Mouse (Mus musculus) intestine, embryonic 14.5 days (tissue): ENCODE data around the gene Med19. TPM values are rescaled to one million over a fixed set of nuclear protein-coding genes. Genes with fewer than 3 reads are reported as not detected.
"Not testable (repeated sequence)": the region's sequence is repeated elsewhere in the genome, so short reads cannot be mapped to it uniquely, and the experiment has no call there.

ENCODE experiments used
- ATAC-seq: fragments of 200-750 bp; cut with Nextera tagmentation; replicated peaks from 2 replicates; pipeline ENCODE4 v1.8.0; 2017; ENCODE audit warnings: low read depth, moderate number of reproducible peaks, moderate TSS enrichment, moderate library complexity; ENCODE audit not compliant: low FRiP score, low TSS enrichment
- DNase-seq: peaks from one replicate; pipeline ENCODE4 v3.0.0-alpha.2; 2018; ENCODE audit warnings: low spot score
- H3K27ac ChIP-seq: fragments of 300-500 bp; sonication (generic); 2 replicates; pipeline ENCODE4 v1.5.1; 2014; ENCODE audit warnings: low read depth, mild to moderate bottlenecking, control low read depth
- H3K27me3 ChIP-seq: fragments of 300-500 bp; sonication (generic); replicated peaks from 2 replicates; pipeline ENCODE4 v1.6.1; 2014; ENCODE audit warnings: low read length, control low read depth; ENCODE audit not compliant: control insufficient read depth, insufficient read depth
- H3K36me3 ChIP-seq: fragments of 300-500 bp; sonication (generic); 2 replicates; pipeline ENCODE4 v1.6.1; 2014; ENCODE audit warnings: low read length, control low read depth; ENCODE audit not compliant: control insufficient read depth, insufficient read depth
- H3K4me1 ChIP-seq: fragments of 300-500 bp; sonication (generic); replicated peaks from 2 replicates; pipeline ENCODE4 v1.6.1; 2014; ENCODE audit warnings: low read length, control low read depth, mixed read lengths; ENCODE audit not compliant: control insufficient read depth, insufficient read depth
- H3K4me2 ChIP-seq: fragments of 300-500 bp; sonication (generic); 2 replicates; pipeline ENCODE4 v1.6.1; 2014; ENCODE audit warnings: low read length
- H3K4me3 ChIP-seq: fragments of 300-500 bp; sonication (generic); 2 replicates; pipeline ENCODE4 v1.5.1; 2014; ENCODE audit warnings: low read depth, low read length, control low read depth, mixed read lengths
- H3K9ac ChIP-seq: fragments of 300-500 bp; sonication (generic); 2 replicates; pipeline ENCODE4 v1.6.1; 2014; ENCODE audit warnings: mild to moderate bottlenecking, low read length
- H3K9me3 ChIP-seq: fragments of 300-500 bp; sonication (generic); 2 replicates; pipeline ENCODE4 v1.6.1; 2016; ENCODE audit warnings: low read length, control low read depth; ENCODE audit not compliant: control insufficient read depth
- WGBS: fragments of 180-500 bp; shearing (Covaris S2); extraction: QIAGEN DNeasy Blood & Tissue Kit; methylation state at CpG from one replicate; pipeline ENCODE4 v1.1.7; 2014; 5-methylcytosine and 5-hydroxymethylcytosine counted together
- polyA plus RNA-seq: library from polyadenylated mRNA; unstranded; fragments of >200 nt; fragmentation: Nextera tagmentation; extraction: Ambion mirVana; gene quantifications from 2 replicates; pipeline ENCODE4 v1.2.1, GENCODE M21; 2014

The Med19 gene
- polyA plus RNA-seq, 1 experiment from 2014 or later: 39.5 TPM

DNA sequence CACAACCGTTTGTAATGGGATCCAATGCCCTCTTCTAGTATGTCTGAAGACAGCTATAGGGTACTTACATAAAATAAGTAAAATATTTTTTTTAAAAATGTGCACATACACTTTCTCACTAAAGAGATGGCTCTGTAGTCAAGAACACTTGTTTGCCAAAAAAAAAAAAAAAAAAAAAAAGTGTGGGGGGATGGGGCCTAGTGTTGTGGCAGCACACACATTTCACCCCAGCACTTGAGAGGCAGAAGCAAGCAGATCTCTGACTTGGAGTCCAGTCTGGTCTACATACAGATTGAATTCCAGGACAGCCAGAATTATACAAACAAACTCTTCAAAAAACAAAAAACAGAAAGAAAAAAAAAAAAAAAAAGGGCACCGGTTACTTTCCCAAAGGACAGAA is 42.5 kb downstream of the Med19 start:
- WGBS: 90% methylated on average over 2 of the region's 2 CpGs

DNA sequence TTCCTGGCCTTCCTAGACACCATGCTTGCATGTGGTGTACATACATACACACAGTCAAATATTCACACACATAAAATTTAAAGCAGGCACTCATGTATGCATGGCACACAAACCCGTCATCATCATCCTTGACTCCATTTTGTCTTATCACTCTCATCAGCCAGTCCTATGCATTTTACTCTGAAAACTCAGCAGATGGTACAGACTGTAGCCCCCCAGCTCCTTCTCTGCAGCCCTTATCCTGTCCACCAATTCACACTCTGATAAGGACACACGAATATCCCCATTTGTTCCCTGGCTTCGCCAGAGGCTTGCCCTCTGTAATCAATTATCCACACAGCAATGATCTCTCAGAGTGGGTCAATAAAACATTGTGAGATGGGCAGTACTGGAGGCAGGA is 43.0 kb downstream of the Med19 start:
- no peak for ATAC-seq
- no peaks in the 10 kb centered on the region for H3K9me3 ChIP-seq
- H3K4me2 ChIP-seq: no peak overlapping the region
- WGBS: 77% methylated on average over 3 of the region's 3 CpGs
- no peaks in the 10 kb centered on the region for H3K27me3 ChIP-seq
- H3K27ac ChIP-seq: no peak overlapping the region
- no peak for DNase-seq
- peaks cover 26% of the 10 kb centered on the region for H3K36me3 ChIP-seq
- H3K4me1 ChIP-seq: peaks cover 2% of the 10 kb centered on the region; the same call in 1 of the 2 replicates
- H3K4me3 ChIP-seq: no peak overlapping the region
- no peak overlapping the region for H3K9ac ChIP-seq

More for the DNA sequence above, 42.5 kb downstream of the Med19 start:
- H3K9me3 ChIP-seq: no peaks in the 10 kb centered on the region
- ATAC-seq (no peak), DNase-seq (no peak)
- H3K4me1 ChIP-seq: no peaks in the 10 kb centered on the region
- H3K27ac ChIP-seq: no peak overlapping the region
- H3K9ac ChIP-seq: no peak overlapping the region
- peaks cover 26% of the 10 kb centered on the region for H3K36me3 ChIP-seq
- no peaks in the 10 kb centered on the region for H3K27me3 ChIP-seq
- H3K4me3 ChIP-seq: no peak overlapping the region
- H3K4me2 ChIP-seq: no peak overlapping the region

DNA sequence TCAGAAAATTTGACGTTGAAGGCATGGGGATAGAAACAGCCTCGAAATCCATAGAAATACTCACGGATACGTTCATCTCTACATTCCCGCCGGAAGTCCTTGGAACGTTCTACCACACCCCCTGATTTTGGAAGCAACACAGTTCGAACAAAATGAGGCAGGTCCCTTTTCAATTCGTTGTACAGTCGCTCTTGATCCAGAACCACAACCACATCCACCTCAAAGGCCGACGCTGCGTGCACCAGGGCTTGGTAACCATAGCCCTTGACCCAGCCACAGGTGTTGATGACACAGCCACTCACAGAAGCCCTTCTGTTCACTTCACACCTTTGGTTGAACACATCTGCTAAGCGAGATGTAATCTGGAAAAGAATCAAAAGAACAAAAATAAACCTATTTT is 45.7 kb downstream of the Med19 start:
- DNase-seq: no peak
- no peak overlapping the region for H3K4me3 ChIP-seq
- H3K27me3 ChIP-seq: no peaks in the 10 kb centered on the region
- no peaks in the 10 kb centered on the region for H3K9me3 ChIP-seq
- no peak overlapping the region for H3K9ac ChIP-seq
- peaks cover 7% of the 10 kb centered on the region for H3K4me1 ChIP-seq
- no peak for ATAC-seq
- peaks cover 26% of the 10 kb centered on the region for H3K36me3 ChIP-seq
- H3K27ac ChIP-seq: no peak overlapping the region
- no peak overlapping the region for H3K4me2 ChIP-seq
- WGBS: 97% methylated on average over 14 of the region's 14 CpGs

DNA sequence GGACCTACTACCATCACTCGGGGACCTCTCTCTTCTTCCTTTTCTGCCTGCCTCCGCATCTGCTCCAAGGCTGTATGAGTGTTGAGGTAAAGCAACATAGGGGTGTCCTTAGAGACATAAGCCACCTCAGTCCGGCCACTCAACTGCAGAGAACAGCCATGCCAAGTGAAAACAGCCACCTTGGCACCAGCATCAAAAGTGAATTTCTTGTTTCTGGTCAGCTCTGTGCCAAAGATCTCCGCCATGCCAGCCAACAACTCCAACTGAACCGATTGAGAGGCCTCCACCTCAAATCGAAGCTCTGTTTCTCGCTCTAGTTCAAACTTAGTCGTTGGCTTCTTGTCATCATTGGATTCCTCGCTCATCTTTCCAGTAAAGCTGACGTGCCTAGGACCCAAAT is 47.6 kb downstream of the Med19 start:
- H3K36me3 ChIP-seq: peaks cover 26% of the 10 kb centered on the region

DNA sequence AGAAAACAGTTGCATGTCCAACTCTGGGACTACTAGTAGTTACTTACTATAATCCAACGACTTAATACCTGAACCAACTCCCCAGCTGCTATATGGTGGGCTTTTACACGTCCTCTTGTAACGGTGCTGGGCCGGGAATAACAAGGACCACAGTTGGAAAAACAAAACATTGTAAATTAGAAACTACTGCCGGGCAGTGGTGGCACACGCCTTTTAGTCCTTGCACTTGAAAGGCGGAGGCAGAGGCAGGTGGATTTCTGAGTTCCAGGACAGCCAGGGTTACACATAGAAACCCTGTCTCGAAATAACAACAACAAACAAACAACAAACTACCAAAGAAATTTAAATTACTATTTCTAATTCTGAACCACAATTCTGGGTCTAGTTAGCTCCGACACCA is 48.5 kb downstream of the Med19 start:
- H3K27me3 ChIP-seq: no peaks in the 10 kb centered on the region
- H3K4me1 ChIP-seq: peaks cover 7% of the 10 kb centered on the region
- 2% methylated on average over 9 of the region's 9 CpGs for WGBS
- peaks cover 26% of the 10 kb centered on the region for H3K36me3 ChIP-seq
- peak overlapping the region; percentile 70 for H3K4me3 ChIP-seq
- H3K4me2 ChIP-seq: peak overlapping the region; percentile 97
- DNase-seq: no peak
- ATAC-seq: no peak; the same call in 1 of the 2 replicates
- H3K9me3 ChIP-seq: no peaks in the 10 kb centered on the region
- peak overlapping the region; percentile 52 for H3K9ac ChIP-seq
- H3K27ac ChIP-seq: no peak overlapping the region

More for the DNA sequence above, 47.6 kb downstream of the Med19 start:
- Histone ChIP-seq H3K27me3 (no peaks in the 10 kb centered on the region), H3K4me2 (no peak overlapping the region), H3K9me3 (no peaks in the 10 kb centered on the region), H3K4me3 (no peak overlapping the region), H3K27ac (no peak overlapping the region), H3K4me1 (peaks cover 7% of the 10 kb centered on the region), H3K9ac (no peak overlapping the region)
- WGBS: 93% methylated on average over 10 of the region's 10 CpGs
- DNase-seq (no peak), ATAC-seq (no peak)

DNA sequence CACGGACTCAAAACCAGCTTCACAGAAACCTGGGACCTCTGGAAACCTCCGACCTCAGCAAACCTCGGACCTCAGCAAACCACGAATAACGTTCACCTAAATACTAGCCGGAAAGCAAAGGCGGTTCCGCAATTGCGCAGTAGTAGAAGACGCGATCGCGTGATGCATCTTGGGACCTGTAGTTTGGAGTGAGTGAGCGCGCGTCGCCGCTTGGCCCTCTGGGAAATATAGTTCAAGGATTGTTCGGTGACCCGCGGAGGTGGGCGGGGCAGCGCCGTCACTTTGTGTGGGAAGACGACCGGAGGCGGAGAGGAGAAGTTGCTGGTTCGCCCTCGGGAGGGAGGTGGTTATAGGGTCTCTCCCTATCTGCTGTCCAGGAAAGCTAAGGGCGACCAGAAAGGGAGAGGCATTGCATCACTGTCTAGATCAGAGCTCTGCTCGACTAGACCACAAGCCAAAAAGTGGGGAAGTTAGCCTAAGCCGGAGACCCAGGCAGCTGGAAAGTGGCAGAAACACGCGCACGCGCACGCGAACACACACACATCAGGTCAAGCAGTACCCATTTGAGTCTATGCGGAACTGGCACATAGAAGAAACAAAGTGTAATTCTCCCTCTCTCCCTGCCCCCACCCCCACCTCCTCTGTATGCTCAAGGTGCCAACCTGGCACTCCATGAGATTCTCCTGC is 49.1 kb downstream of the Med19 start, which contains the start of gene Clp1:
Gene Clp1 (minus strand): TSS at position 179 of the 687 bp plus-strand sequence.
- ATAC-seq (peak; percentile 96), DNase-seq (peak; percentile 96)
- Histone ChIP-seq H3K4me3 (peak within 1 kb of the TSS; percentile 70), H3K4me1 (peaks cover 7% of the 10 kb centered on the region), H3K36me3 (peaks cover 23% of the 10 kb centered on the region), H3K9me3 (no peaks in the 10 kb centered on the region), H3K4me2 (peak within 1 kb of the TSS; percentile 97), H3K9ac (peak within 1 kb of the TSS; percentile 52), H3K27ac (peak within 1 kb of the TSS; percentile 65; the same call in 1 of the 2 replicates), H3K27me3 (no peaks in the 10 kb centered on the region)
- under 1% methylated on average over 39 of the region's 39 CpGs for WGBS

DNA sequence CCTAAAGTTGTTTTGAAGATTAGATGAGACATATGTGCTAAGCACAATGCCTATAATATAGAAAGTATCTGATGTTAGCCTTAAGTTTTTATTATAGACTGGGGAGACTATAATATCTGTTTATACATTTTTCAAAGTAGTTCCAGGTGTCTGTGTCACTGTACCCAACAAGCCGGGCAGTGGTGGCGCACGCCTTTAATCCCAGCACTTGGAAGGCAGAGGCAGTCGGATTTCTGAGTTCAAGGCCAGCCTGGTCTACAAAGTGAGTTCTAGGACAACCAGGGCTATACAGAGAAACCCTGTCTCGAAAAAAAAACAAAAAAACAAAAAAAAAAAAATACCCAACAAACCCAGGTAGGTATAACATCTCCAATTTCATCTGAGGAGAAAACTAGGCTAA is 50.0 kb downstream of the Med19 start:
- not testable (repeated sequence) for H3K4me3 ChIP-seq, H3K9me3 ChIP-seq, H3K4me1 ChIP-seq, H3K27me3 ChIP-seq, ATAC-seq, DNase-seq, H3K27ac ChIP-seq, H3K4me2 ChIP-seq, H3K9ac ChIP-seq
- 81% methylated on average over 5 of the region's 5 CpGs for WGBS
- peaks cover 18% of the 10 kb centered on the region for H3K36me3 ChIP-seq

DNA sequence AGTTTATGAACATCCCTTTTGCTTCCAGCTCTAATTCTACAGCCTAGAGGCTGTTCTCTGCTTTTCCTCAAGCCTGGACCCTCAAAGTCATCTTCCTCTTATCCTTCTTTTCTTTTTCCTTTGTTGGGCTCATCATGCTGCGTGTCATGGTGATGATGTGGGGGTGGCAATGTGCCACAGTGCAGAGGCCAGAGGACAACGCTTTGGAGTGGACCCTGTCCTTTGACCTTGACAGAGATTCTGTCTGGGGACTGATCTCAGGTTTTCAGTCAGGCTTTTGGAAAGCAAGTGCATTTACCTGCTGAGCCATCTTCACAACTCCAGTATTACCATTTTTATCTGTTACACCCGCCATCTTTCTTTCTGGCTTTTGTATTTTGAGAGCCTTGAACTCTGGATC is 53.0 kb downstream of the Med19 start:
- peaks cover 23% of the 10 kb centered on the region for H3K4me1 ChIP-seq
- H3K4me2 ChIP-seq: no peak overlapping the region
- DNase-seq (no peak), ATAC-seq (no peak)
- H3K9ac ChIP-seq: no peak overlapping the region
- H3K4me3 ChIP-seq: no peak overlapping the region
- H3K36me3 ChIP-seq: no peaks in the 10 kb centered on the region
- 0 out of 2 replicates have a peak, but pooled peaks cover 3% of the 10 kb centered on the region for H3K27me3 ChIP-seq
- H3K27ac ChIP-seq: no peak overlapping the region
- H3K9me3 ChIP-seq: no peaks in the 10 kb centered on the region
- 92% methylated on average over 3 of the region's 3 CpGs for WGBS

DNA sequence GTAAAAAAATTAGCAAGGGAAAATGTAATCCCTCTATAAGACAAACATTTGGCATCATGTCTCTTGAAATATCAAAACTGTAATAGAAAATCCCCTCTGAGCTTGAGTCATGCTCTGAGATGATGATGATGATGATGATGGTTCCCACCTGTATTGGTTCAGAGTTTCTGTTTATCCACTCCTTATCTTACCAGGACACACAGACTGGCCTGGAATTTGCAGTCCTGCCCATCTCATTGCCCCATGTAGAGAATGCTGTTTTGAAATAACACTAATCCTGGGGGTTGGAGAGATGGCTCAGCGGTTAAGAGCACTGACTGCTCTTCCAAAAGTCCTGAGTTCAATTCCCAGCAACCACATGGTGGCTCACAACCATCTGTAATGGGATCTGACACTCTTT is 54.2 kb downstream of the Med19 start:
- Histone ChIP-seq H3K4me2 (no peak overlapping the region), H3K36me3 (no peaks in the 10 kb centered on the region), H3K27me3 (0 out of 2 replicates have a peak, but pooled peaks cover 4% of the 10 kb centered on the region), H3K9ac (no peak overlapping the region), H3K27ac (no peak overlapping the region), H3K9me3 (no peaks in the 10 kb centered on the region), H3K4me3 (no peak overlapping the region), H3K4me1 (peaks cover 30% of the 10 kb centered on the region)
- no peak for DNase-seq
- ATAC-seq: no peak
- 70% methylated on average over 1 of the region's 1 CpGs for WGBS
